ENCODE assay signal across 26 mouse cellular contexts in genomic region chr5:43138931-43139486, GRCm38 (mm10).
DNase-seq lines count a peak whose midpoint lies in the region; ATAC-seq and TF ChIP-seq lines count a peak whose summit lies in the region.
"Had no signal": no experiment of that assay in that cellular context is flagged by ENCODE, and none has a peak within 500 bp of the region (broad histone marks: within the 10 kb centered on the region; RNA-seq: fewer than 3 reads in every experiment).

No protein-coding gene starts in this region.

- intact Hi-C loops in gastrocnemius, postnatal 14 days (cut with DNase I; ENCODE audit: low total_unique reads) = no loop called here

- TF ChIP-seq POLR2A in MEL (IDR thresholded peaks at IDR 0.05; ENCODE audit: control insufficient read depth in 1 of 2, insufficient read depth in 1 of 2, low read depth in 1 of 2, low read length in 2 of 2, poor library complexity in 1 of 2) = no peak

- H3K4me1 ChIP-seq in MEL (ENCODE audit: control insufficient read depth in 1 of 2, insufficient read depth in 2 of 2, low read length in 2 of 2) = peaks cover 0 to 2% of the 10 kb centered on the region in 2 experiments; a peak in 2 of 4 replicates
- H3K4me1 ChIP-seq in forebrain, embryonic 12.5 days = no peaks in the 10 kb centered on the region
- H3K4me1 ChIP-seq: embryonic facial prominence, embryonic 13.5 days; embryonic facial prominence, embryonic 15.5 days had no signal

- no peaks in the 10 kb centered on the region for H3K9me3 ChIP-seq in MEL (replicated peaks; ENCODE audit: insufficient read depth, low read length)
- H3K9me3 ChIP-seq in forebrain, embryonic 12.5 days = no peaks in the 10 kb centered on the region
- H3K9me3 ChIP-seq: embryonic facial prominence, embryonic 13.5 days; embryonic facial prominence, embryonic 15.5 days; G1E had no signal

- no peak overlapping the region for H3K4me2 ChIP-seq in forebrain, embryonic 12.5 days
- H3K4me2 ChIP-seq: embryonic facial prominence, embryonic 13.5 days; embryonic facial prominence, embryonic 15.5 days had no signal

- no peaks in the 10 kb centered on the region; a peak in 1 of 4 replicates for H3K36me3 ChIP-seq in MEL (ENCODE audit: control insufficient read depth in 1 of 2, insufficient read depth in 2 of 2, low read length in 2 of 2)
- no peaks in the 10 kb centered on the region for H3K36me3 ChIP-seq in forebrain, embryonic 12.5 days (replicated peaks)
- H3K36me3 ChIP-seq: embryonic facial prominence, embryonic 13.5 days; embryonic facial prominence, embryonic 15.5 days; G1E had no signal

- no peak for TF ChIP-seq EP300 in MEL (IDR thresholded peaks at IDR 0.05; ENCODE audit: low read depth in 1 of 2, low read length in 2 of 2)

- 91% methylated on average over 4 of the region's 4 CpGs for WGBS in forebrain, embryonic 12.5 days

- TF ChIP-seq CTCF in MEL (IDR thresholded peaks at IDR 0.05 in 2 of 3, conservative IDR thresholded peaks at IDR 0.05 in 1 of 3; ENCODE audit: control insufficient read depth in 1 of 3, insufficient read depth in 1 of 3, low read depth in 2 of 3, low read length in 3 of 3, poor library complexity in 1 of 3, severe bottlenecking in 1 of 3) = no peak

- H3K4me3 ChIP-seq in MEL (ENCODE audit: control insufficient read depth in 1 of 2, insufficient read depth in 1 of 2, low read depth in 2 of 2, low read length in 2 of 2) = no peak overlapping the region
- H3K4me3 ChIP-seq in forebrain, embryonic 12.5 days (replicated peaks) = no peak overlapping the region
- H3K4me3 ChIP-seq: embryonic facial prominence, embryonic 13.5 days; embryonic facial prominence, embryonic 15.5 days; erythroblast, embryonic 14.5 days had no signal

- DNase-seq in MEL (ENCODE audit: low read depth, low spot score) = no peak
- peak; percentile 87 for DNase-seq in gonadal fat pad, adult 2 months (ENCODE audit: low read depth)
- no peak for DNase-seq in gastrocnemius, postnatal 14 days
- DNase-seq in heart, postnatal 4 days = no peak
- no peak for DNase-seq in layer of hippocampus, adult 9-11 months
- DNase-seq: adrenal gland, adult 2 months; adrenal gland, postnatal 10 days; adrenal gland, postnatal 25 days; B cell, adult 2 months; cerebellum, adult 11 months; cerebellum, adult 18-20 months; cerebellum, adult 8-10 months; cerebellum, adult 9-11 months; cerebellum, postnatal 14 days; cerebellum, postnatal 36 days; embryo, embryonic 11 days had no signal

- peaks cover 0 to 3% of the 10 kb centered on the region in 2 experiments; a peak in 2 of 4 replicates for H3K27me3 ChIP-seq in MEL (ENCODE audit: control insufficient read depth in 1 of 2, insufficient read depth in 2 of 2, low read length in 2 of 2)
- H3K27me3 ChIP-seq in forebrain, embryonic 12.5 days = no peaks in the 10 kb centered on the region
- H3K27me3 ChIP-seq: CH12.LX; embryonic facial prominence, embryonic 13.5 days; embryonic facial prominence, embryonic 15.5 days had no signal

- no peak for TF ChIP-seq RAD21 in MEL (IDR thresholded peaks at IDR 0.05; ENCODE audit: low read depth, low read length)

- H3K27ac ChIP-seq in MEL (ENCODE audit: control insufficient read depth, low read depth, low read length) = no peak overlapping the region
- no peak overlapping the region for H3K27ac ChIP-seq in forebrain, embryonic 12.5 days
- H3K27ac ChIP-seq: embryonic facial prominence, embryonic 13.5 days; embryonic facial prominence, embryonic 15.5 days had no signal

- no peak overlapping the region for H3K9ac ChIP-seq in MEL (ENCODE audit: control insufficient read depth, low read depth, low read length, poor library complexity, severe bottlenecking)
- no peak overlapping the region for H3K9ac ChIP-seq in forebrain, embryonic 12.5 days
- H3K9ac ChIP-seq: embryonic facial prominence, embryonic 13.5 days; embryonic facial prominence, embryonic 15.5 days had no signal

- peak; percentile 39; the same call in 1 of the 2 replicates for ATAC-seq in megakaryocyte, adult 5-6 weeks (ENCODE audit: poor library complexity, severe bottlenecking)
- no peak for ATAC-seq in forebrain, embryonic 12.5 days (ENCODE audit: low FRiP score)
- ATAC-seq: CD4-positive, CD25-positive, alpha-beta regulatory T cell, adult 4 months; forebrain, embryonic 14.5 days; forebrain, embryonic 16.5 days had no signal

- H3K79me2 ChIP-seq in MEL (ENCODE audit: control insufficient read depth, insufficient read depth, low read length, poor library complexity) = no peaks in the 10 kb centered on the region

TF ChIP-seq in MEL, 35 proteins besides CTCF, POLR2A, EP300 and RAD21:
- TF ChIP-seq ZNF384 (IDR thresholded peaks at IDR 0.05; ENCODE audit: low read depth, low read length) = no peak
- 0 out of 2 replicates have a peak, but pooled peaks have one; percentile 12 for TF ChIP-seq GATA1 (IDR thresholded peaks at IDR 0.05; ENCODE audit: low read depth, low read length)
